Mouse (Mus musculus) thymus, postnatal 25 days (tissue): ENCODE data around the gene Cbarp.

Experiments used
- DNase-seq: peaks from one replicate; pipeline ENCODE4 v3.0.0; 2022

Cbarp gene

GRCm38 (mm10) chr10:80121639-80122038 is 19.0 kb downstream of the Cbarp start:
- DNase-seq, result no peak

- no peak for DNase-seq
Observed at GRCm38 (mm10) chr10:80120146-80120545, 20.5 kb downstream of the Cbarp start.

GRCm38 (mm10) chr10:80118552-80118951 is 22.1 kb downstream of the Cbarp start:
- DNase-seq, result no peak

GRCm38 (mm10) chr10:80117736-80118135 is 22.9 kb downstream of the Cbarp start:
- peak; percentile 29 for DNase-seq

GRCm38 (mm10) chr10:80116927-80117691 is 23.5 kb downstream of the Cbarp start:
- DNase-seq, result no peak

GRCm38 (mm10) chr10:80116563-80116926 is 24.1 kb downstream of the Cbarp start:
- peak; percentile 39 for DNase-seq

GRCm38 (mm10) chr10:80115944-80116335 is 24.7 kb downstream of the Cbarp start:
- no peak for DNase-seq

- peak; percentile 98 for DNase-seq
Observed at GRCm38 (mm10) chr10:80115290-80115943, 25.2 kb downstream of the Cbarp start, which contains the start of gene Stk11. Stk11 (plus strand) TSS chr10:80115803.

- DNase-seq, result peak; percentile 93
Observed at GRCm38 (mm10) chr10:80114341-80115284, 26.0 kb downstream of the Cbarp start.

GRCm38 (mm10) chr10:80107678-80108077 is 33.0 kb downstream of the Cbarp start:
- no peak for DNase-seq

GRCm38 (mm10) chr10:80105926-80106325 is 34.7 kb downstream of the Cbarp start:
- DNase-seq, result no peak

GRCm38 (mm10) chr10:80105460-80105859 is 35.2 kb downstream of the Cbarp start, which contains the start of gene Sbno2:
Sbno2 (minus strand) TSS chr10:80105571.
- DNase-seq, result no peak

- no peak for DNase-seq
Observed at GRCm38 (mm10) chr10:80104181-80104580, 36.5 kb downstream of the Cbarp start.

- no peak for DNase-seq
Observed at GRCm38 (mm10) chr10:80103032-80103431, 37.6 kb downstream of the Cbarp start.

- DNase-seq, result peak; percentile 91
Observed at GRCm38 (mm10) chr10:80102216-80102915, 38.3 kb downstream of the Cbarp start.

GRCm38 (mm10) chr10:80100982-80101381 is 39.7 kb downstream of the Cbarp start:
- DNase-seq, result no peak

- no peak for DNase-seq
Observed at GRCm38 (mm10) chr10:80098630-80099029, 42.0 kb downstream of the Cbarp start.

GRCm38 (mm10) chr10:80097275-80097674 is 43.4 kb downstream of the Cbarp start:
- DNase-seq, result no peak

GRCm38 (mm10) chr10:80095547-80095946 is 45.1 kb downstream of the Cbarp start:
- DNase-seq, result no peak

GRCm38 (mm10) chr10:80094684-80095083 is 46.0 kb downstream of the Cbarp start:
- no peak for DNase-seq

GRCm38 (mm10) chr10:80094085-80094484 is 46.5 kb downstream of the Cbarp start:
- no peak for DNase-seq

GRCm38 (mm10) chr10:80092690-80093089 is 47.9 kb downstream of the Cbarp start:
- DNase-seq, result no peak

- no peak for DNase-seq
Observed at GRCm38 (mm10) chr10:80091527-80091926, 49.1 kb downstream of the Cbarp start.
